Mouse (Mus musculus): Measurements from ENCODE around the gene Dcx. TPM values are rescaled to one million over a fixed set of nuclear protein-coding genes. Genes with fewer than 3 reads are reported as not detected.

Gene Dcx
- total RNA-seq, 1 experiment from 2014 or later: not detected

- no peak for ATAC-seq (ENCODE audit: extremely low read depth, insufficient number of reproducible peaks, low FRiP score, poor library complexity, severe bottlenecking)
Measured at GRCm38 (mm10) chrX:143851351-143851750, 81.8 kb downstream of the Dcx start.

- ATAC-seq (ENCODE audit: extremely low read depth, insufficient number of reproducible peaks, low FRiP score, poor library complexity, severe bottlenecking): no peak
Measured at GRCm38 (mm10) chrX:143849969-143850368, 83.1 kb downstream of the Dcx start.

GRCm38 (mm10) chrX:143846637-143847036 is 86.5 kb downstream of the Dcx start:
- no peak for ATAC-seq (ENCODE audit: extremely low read depth, insufficient number of reproducible peaks, low FRiP score, poor library complexity, severe bottlenecking)

- no peak for ATAC-seq (ENCODE audit: extremely low read depth, insufficient number of reproducible peaks, low FRiP score, poor library complexity, severe bottlenecking)
Measured at GRCm38 (mm10) chrX:143827212-143827611, 105.9 kb downstream of the Dcx start, which contains the start of gene Capn6. Gene Capn6, minus strand, starts transcription at chrX:143827414.

- no peak for ATAC-seq (ENCODE audit: extremely low read depth, insufficient number of reproducible peaks, low FRiP score, poor library complexity, severe bottlenecking)
Measured at GRCm38 (mm10) chrX:143826521-143826920, 106.6 kb downstream of the Dcx start.

- ATAC-seq (ENCODE audit: extremely low read depth, insufficient number of reproducible peaks, low FRiP score, poor library complexity, severe bottlenecking): no peak
Measured at GRCm38 (mm10) chrX:143818961-143819360, 114.2 kb downstream of the Dcx start.

- no peak for ATAC-seq (ENCODE audit: extremely low read depth, insufficient number of reproducible peaks, low FRiP score, poor library complexity, severe bottlenecking)
Measured at GRCm38 (mm10) chrX:143815948-143816347, 117.2 kb downstream of the Dcx start.

Other genes with a start within 250 kb of the Dcx start
- gene Capn6, start 105.9 kb downstream of the Dcx start, total RNA-seq (2017): not detected in 2 replicates
- gene A730046J19Rik, start 220.4 kb upstream of the Dcx start, total RNA-seq (2017): not detected in 2 replicates

Data from neutrophil, adult 5-6 weeks (primary cell).